Mouse (Mus musculus) induced T-regulatory cell, adult 2 months (primary cell): ENCODE data around the gene Acot7.

Source experiments
- DNase-seq: peaks from one replicate; pipeline ENCODE4 v3.0.0-alpha.2; 2012; ENCODE audit warnings: low read depth

The Acot7 gene

GRCm38 (mm10) chr4:152244545-152245522 is 66.9 kb downstream of the Acot7 start:
- no peak for DNase-seq

DNA sequence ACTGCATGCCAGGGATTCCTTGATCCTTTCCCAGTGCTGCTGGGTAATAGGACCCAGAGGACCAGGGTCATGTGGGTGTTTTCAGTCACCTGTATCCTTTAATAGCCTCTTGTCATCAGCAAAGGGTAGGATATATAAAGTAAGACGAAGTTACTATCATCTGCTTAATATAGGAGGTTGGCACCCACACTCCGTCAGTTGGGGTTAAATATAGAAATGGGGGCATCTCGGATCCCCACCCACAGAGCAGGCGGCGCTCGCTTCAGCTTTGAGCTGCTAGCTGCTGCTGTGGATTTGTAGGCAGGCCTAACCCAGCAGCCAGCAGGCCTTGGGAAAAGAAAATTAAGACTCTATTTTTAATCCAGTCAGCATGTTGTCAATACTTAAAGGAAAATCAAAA is 68.1 kb downstream of the Acot7 start:
- no peak for DNase-seq

GRCm38 (mm10) chr4:152247195-152247594 is 69.3 kb downstream of the Acot7 start:
- peak; percentile 14 for DNase-seq

DNA sequence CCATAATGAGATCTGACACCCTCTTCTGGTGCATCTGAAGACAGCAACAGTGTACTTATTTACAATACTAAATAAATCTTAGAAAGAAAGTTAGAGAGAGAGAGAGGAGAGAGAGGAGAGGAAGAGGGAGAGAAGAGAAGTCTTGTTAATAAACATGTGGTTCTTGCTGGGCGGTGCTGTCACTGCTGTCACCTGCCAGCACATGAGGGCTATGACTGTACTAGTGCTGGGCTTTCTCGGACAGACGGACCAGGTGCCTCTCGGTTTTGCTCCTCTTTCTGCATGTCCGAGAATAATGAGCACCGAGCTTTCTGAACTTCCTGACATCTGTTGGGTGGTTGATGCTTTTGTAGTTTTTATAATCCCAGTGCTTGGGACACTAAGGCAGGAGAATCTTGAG is 72.7 kb downstream of the Acot7 start:
- no peak for DNase-seq

DNA sequence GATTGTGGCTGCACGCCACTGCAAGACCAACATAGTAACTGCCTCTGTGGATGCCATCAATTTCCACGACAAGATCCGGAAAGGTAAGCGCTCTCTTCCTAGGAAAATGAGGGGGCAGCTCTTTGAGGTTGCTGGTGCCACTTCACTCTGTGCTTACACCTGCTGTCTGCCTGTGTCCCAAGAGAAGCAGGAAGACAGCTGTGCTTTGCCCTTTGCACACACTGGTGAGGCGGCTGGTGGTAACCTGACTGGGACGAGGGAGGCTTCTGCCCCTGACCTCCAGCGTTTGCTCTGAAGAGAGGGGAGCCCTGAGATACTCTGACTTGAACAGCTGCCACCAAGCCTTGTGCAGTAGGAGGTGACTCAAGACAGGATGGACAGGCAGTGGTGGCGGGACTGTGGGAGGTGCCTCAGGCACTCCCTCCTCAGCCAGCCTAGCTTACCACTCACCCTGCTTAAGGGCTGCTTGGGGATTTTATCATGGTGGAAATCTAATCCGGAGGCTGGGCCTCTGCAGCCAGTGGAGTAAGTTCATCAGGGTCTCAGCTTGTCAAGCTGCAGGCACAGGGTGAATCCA is 75.3 kb downstream of the Acot7 start:
- no peak for DNase-seq

DNA sequence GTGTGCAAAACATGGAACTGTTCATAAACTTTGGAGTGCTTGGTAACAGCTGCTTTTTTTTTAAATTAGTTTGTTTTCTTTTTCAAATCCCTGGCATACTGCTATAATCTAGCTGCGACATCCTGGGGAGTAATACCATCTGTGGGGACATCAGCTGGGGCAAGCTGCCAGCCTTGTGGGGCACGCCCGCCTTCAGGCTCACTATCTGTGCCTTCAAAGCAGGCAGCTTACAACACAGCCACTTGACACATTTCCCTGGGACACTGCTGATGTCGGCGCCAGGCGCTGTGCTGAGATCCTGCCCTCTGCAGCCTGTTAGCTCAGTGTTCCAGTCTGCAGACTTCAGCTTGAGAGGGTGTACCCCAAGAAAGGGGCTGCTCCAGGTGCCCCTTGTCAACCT is 79.1 kb downstream of the Acot7 start:
- DNase-seq = no peak

GRCm38 (mm10) chr4:152260451-152260850 is 82.5 kb downstream of the Acot7 start:
- no peak for DNase-seq

GRCm38 (mm10) chr4:152262187-152262586 is 84.3 kb downstream of the Acot7 start:
- DNase-seq = no peak

- no peak for DNase-seq
Observed at GRCm38 (mm10) chr4:152263089-152263488, 85.2 kb downstream of the Acot7 start.

DNA sequence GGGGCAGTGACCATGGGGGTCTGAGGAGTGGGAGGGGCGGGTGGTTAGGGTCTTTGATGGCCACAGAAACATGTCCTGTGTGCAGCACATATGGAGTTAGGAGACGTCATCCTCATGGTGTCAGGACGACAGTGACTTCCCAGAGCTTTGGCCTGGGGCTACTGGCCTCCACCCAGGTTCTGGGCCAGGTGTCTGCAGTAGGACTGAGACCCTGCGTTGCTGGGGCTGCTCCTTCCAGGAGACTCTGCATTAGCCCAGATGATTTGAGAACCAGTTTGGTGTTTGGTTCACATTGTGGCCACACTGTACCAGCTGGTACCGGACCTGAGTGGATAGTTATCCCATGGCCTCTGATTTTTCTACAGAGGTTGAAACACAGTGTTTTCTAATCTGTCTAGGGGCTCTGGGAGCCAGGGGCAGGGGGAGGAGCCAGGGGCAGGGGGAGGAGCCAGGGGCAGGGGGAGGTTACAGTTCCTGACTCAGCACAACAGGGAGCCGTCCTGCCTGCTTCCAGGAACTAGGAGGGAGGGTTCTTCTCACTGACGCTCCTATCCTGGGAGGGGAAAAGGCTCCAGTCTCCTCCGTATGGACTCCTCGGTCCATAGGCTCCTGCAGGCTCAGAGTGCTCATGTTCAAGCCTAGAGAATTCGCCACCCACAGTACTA is 85.7 kb downstream of the Acot7 start:
- DNase-seq = no peak

DNA sequence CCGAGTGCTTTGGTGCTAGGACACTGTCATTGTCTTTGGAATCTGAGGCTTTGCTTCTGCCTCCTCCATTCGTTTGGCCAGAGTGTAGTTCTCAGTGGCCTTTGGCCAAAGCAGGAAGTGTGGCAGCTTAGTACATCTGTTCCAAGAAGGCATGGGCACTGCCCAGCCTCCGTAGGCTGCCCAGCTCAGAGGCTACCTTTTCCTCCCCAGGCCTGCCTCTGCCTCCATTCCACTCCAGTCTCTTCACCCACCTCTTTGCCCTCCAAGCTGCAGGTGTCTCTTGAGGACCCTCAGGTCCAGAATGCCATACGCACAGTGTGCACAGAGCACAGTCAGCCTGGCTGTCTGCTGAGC is 86.2 kb downstream of the Acot7 start:
- no peak for DNase-seq

- DNase-seq = peak; percentile 38
Observed at GRCm38 (mm10) chr4:152264867-152265568, 87.1 kb downstream of the Acot7 start.

GRCm38 (mm10) chr4:152265791-152266190 is 87.9 kb downstream of the Acot7 start:
- DNase-seq = no peak

DNA sequence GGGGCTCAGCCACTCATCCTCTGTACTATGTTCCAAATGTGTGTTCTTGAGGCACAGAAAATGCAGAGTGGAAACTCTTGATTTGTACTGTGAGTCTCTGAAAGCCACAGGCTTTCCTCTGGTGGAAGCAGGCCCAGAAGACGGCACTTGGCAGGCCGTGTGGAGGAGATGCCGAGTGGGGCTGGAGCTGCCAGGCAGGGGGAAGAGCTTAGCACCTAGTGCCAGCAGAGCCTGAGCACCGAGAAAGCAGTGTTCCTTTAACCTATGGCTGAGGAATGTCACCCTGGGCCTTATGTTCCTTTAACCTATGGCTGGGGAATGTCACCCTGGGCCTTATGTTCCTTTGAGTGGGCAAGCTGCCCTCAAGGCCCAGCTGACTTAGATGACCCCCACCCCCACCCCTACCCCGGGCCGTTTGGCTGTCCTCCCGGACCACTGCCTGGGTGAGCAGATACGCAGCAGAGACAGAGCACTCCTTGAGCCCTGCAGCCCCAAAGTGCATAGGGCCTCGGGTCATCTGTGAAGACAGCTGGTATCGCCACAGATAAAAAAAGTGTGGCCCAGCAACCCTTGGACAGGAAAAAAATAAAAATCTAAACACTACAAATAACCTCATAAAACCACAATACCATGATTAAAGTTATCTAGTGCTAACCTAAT is 88.4 kb downstream of the Acot7 start:
- no peak for DNase-seq

- DNase-seq = no peak
Observed at GRCm38 (mm10) chr4:152267748-152268369, 89.9 kb downstream of the Acot7 start.

DNA sequence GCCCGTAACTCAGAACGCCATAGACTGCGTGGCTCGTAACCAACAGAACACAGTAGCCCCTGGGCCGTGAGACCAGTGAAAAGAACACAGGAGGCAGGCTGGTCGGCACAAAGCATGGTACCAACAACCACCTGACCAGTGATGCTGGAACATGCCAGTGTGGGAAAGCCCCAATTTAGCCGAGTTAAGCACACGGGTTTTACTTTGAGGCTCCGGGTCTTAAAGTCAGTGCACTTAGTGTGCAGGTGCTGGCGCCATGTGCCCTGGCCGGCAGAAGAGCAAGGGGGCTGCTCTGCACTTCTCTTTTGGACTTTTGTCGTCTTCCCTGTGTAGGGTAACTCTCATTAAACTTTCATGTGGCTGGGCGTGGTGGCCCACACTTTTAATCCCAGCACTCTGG is 92.0 kb downstream of the Acot7 start:
- no peak for DNase-seq

- DNase-seq = no peak
Observed at GRCm38 (mm10) chr4:152270599-152270998, 92.7 kb downstream of the Acot7 start.

DNA sequence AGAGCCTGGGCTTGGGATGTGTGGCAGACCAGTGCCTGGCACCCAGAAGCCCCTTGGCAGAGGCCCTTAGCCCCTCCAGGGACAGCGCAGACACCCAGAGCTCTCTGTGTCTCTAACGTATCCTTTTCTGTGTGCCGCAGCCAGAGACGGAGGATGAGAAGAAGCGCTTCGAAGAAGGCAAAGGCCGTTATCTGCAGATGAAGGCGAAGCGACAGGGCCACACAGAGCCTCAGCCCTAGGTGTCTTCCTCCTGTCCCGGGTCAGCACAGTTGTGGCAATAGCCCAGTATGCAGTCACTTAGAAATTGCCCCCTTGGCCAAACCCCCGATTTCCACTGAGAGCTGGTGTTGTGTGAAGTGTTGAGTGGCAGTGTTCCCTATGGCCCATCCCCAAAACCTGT is 93.4 kb downstream of the Acot7 start:
- DNase-seq = no peak

DNA sequence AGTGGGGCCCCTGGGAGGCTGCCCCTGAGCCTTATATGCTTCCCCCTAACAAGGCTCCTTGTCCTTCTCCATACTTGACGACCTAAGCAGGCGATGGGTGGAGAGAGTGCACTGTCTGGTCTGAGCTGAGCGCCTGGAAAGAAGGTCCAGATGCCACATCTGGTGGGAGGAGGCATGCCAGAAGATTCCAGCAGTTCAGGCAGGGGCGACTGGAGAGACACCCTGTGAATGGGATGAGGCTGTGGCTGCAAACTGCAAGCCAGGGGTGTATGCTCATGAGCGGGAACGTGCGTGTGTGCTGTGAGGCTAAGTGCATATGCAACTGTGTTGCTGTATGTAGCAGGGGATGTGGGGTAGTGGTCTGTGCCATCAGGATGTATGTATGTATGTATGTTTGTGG is 94.1 kb downstream of the Acot7 start:
- no peak for DNase-seq

DNA sequence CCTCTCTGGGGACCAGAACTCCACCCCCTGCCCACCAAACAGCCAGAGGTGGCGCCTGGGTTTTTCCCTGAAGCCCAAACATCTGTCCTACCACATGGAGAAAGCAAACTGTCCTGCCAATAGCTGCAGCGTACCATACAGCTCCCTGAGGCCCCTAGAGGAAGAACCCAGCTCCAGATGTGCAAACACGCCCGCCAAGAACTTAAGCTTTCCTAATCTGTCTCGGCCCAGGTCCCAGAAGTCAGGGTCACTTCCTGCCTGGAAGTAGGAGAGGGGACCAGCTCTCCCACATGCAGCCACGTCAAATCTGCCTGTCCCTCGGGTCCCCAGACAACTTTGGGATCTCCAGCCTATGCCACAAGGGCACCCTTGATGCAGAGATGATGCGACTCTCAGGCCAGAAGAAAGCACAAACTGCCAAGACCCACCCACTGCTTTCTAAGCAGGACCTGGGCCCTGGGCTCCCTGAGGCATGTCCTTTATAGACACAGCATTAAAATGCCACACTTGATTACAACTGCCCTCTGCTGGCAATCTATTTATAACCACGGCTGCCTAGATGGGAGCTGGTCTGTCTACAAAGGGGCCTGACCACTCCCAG is 94.6 kb downstream of the Acot7 start:
- DNase-seq = no peak

DNA sequence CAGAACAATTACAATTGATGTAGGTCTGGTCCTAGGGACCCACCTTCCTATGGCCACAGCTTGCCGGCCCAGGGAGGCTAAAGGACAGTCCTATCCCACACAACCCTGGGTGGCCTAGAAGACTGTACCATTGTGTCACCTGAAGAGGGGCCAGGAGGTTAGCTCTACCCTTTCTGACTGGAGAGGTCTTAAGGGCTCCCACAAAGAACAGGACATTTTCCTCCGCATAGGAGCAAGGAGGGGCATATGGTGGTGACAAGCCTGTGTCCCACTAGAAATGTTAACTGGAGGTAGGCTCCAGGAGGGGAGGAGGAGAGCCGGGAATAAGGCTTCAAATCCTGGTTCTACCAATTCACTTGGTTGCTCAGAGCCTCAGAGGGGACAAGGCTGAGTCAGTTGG is 95.3 kb downstream of the Acot7 start:
- DNase-seq = no peak
